Mouse (Mus musculus) T-cell, adult 2 months (primary cell): ENCODE measurements around the gene Nrn1l.

ENCODE experiments used
- DNase-seq: peaks from one replicate; pipeline ENCODE4 v3.0.0; 2022; ENCODE audit warnings: low spot score

Nrn1l gene

DNA sequence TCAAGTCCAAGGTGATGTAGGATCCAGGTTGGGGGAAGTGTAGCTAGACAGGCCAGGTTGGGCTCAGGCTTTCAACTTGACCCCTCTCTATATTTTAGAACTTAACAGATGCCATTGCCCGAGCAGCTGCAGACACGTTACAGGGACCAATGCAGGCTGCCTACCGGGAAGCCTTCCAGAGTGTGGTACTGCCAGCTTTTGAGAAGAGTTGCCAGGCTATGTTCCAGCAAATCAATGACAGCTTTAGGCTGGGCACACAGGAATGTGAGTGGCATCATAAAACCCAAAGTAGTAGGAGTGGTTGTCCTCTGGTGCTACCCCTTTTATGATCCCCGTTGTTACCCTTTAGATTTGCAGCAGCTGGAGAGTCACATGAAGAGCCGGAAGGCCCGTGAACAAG, 2.5 kb upstream of the Nrn1l start:
- DNase-seq: no peak

GRCm38 (mm10) chr8:105892432-105892831, 935 bp upstream of the Nrn1l start:
- peak; percentile 19 for DNase-seq

DNA sequence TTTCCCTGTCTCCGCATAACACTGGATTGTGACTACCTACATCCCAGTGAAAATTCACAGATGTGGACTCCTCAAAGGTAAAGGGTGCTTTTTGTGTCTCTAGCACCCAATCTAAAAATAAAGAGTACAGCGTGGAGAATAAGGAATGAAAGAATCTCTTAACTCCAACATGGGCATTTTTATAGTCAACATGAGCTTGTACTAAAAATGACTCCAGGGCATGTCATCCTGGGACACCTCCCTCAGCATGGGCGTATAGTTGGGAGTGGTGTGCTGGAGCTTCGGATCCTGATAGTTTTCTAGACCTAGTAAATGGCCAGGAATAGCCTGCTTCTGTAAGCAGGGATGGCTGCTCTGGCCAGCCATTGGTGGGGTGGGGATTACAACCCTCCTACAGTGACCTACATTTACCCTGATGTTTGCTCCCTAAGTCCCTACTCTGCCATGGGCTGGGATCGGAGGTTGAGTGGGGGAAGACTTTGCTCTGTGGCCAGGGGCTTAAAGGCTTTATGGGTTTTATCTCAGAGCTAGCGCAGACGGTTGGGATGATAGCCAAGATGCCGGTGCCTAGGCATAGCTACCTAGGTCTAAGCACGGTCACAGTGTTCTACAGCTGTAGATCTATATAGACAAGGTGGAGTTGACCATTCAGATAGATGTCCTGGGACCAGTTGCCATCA, 4.6 kb downstream of the Nrn1l start:
- no peak for DNase-seq

DNA sequence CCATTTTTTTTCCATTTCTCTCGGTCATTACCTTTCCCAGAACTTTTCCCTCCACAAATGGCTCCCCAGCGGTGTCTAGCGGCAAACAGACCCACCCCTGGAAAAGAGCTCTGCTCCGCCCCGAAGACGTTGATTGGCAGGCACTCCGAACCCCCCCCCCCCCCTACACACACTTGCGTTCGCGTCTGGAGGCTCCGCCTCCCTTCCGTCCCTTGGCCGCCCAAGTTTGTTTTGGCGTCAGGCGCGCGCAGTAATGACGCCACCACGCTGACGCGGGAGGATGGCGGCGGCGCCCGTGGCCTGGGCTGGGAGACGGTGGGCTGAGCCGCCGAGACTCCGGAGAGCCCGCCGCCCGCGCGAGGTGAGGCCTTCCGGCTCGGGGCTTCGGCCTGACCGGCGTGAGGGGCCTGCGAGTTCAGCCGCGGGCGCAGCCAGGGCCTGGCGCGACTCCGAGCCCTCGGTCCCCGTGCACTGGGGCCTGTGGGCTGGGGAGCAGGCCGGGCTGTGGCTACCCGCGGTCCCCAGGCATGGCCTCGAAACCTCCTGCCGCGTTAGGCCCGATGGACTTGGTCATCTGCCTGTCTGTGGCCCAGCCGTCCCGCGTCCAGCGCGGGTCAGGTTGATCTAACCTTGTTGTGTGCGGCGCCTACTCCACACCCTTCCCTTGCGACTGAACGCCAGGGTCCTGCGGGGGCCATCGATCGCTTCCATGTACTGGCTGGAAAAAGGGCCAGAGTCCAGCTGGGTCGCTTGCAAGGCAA, 7.0 kb downstream of the Nrn1l start, which contains the start of gene Pskh1:
Gene Pskh1, plus strand, starts transcription at position 262 of the 761 bp plus-strand sequence.
- peak; percentile 93 for DNase-seq

GRCm38 (mm10) chr8:105900941-105901616, 7.7 kb downstream of the Nrn1l start:
- peak; percentile 79 for DNase-seq

DNA sequence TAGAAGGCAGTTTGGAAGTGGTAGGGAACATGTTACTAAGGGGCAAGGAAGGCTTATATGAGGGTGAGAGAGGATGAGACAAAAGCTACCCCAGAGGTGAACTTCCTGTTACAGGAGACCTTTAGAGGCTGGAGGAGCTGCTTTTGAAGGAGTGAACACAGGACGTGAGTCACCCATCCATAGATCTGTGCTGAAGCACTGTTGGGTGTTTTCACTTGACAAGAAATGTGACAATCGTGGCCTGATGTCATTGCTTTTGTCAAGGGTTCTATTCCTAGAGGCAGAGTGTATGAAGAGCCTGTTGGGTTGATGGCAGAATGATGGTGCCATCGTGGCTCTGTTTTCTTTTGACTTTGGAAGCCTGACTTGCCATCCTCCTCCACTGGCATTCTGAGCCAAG, 26.0 kb downstream of the Nrn1l start:
- peak; percentile 48 for DNase-seq

DNA sequence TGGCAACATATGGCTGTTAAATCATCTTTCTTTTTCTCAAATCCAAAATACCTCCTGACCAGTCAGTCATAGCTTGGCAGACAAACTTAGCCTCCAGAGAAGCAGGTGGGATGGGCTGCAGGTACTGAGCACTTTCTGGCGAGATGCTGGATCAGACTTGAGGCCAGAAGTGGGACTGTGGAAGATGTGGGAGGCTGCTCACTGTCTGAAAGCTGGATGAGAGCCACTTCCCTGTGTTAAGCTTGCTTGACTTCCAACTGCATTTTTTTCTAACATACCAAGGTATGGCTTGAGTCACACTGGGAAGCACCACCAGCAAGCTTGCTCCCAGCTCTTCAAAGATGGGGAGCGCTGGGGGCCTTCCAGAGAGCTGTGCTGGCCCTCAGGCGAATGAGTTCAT, 31.8 kb downstream of the Nrn1l start:
- DNase-seq: no peak

- peak; percentile 84 for DNase-seq
These were observed 37.2 kb downstream of the Nrn1l start for GRCm38 (mm10) chr8:105930602-105931001.

DNA sequence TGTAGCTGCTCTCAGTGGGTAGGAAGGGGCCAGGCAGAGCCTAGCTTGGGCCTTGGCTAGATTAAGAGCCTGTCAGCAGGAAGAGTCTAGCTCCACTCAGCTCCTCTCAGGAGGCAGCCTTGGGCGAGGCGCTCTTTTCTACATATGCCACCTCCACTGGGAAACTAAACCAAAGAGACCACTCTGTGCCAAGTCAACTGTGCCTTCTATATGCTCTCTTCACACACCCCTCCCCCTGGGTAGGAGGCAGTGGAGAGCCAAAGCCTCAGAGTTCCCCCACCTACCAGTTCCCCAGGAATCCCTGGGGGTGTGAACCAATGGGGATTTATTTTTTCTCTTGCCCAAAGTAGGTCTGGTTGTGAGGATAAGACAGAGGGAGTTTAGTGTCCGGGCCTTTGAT, 37.9 kb downstream of the Nrn1l start:
- no peak for DNase-seq

- no peak for DNase-seq
These were observed 39.2 kb downstream of the Nrn1l start for GRCm38 (mm10) chr8:105932525-105932924.

DNA sequence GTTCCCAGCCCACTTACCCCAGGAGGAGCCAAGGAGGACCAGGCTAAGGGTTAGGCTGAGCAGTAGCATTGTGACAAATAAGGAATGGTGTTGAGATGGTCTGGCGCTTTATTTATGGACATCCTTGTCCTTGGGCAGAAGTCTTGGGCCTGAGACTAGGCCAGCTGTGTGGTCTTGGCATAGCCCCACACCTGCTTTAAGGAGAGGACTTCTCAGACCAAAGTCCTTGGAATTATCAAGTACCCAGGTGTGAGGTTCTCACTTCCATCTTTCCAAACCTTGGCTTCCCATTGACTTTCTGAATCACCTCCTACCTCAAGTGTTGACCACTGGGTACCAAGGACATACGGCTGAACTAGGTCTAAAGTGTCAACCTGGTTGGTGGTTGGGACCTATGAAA, 40.4 kb downstream of the Nrn1l start, which contains the start of gene Ctrl:
Gene Ctrl, minus strand, starts transcription at position 101 of the 400 bp plus-strand sequence.
- no peak for DNase-seq

GRCm38 (mm10) chr8:105935105-105935504, 41.7 kb downstream of the Nrn1l start:
- no peak for DNase-seq

GRCm38 (mm10) chr8:105935863-105936603, 42.7 kb downstream of the Nrn1l start:
- no peak for DNase-seq

GRCm38 (mm10) chr8:105936866-105937475, 43.6 kb downstream of the Nrn1l start:
- peak; percentile 59 for DNase-seq

GRCm38 (mm10) chr8:105937496-105938305, 44.3 kb downstream of the Nrn1l start:
- DNase-seq: peak; percentile 68

GRCm38 (mm10) chr8:105938306-105938669, 44.9 kb downstream of the Nrn1l start, which contains the start of gene Psmb10:
TSS of gene Psmb10 (minus strand) at chr8:105938444.
- DNase-seq: no peak

DNA sequence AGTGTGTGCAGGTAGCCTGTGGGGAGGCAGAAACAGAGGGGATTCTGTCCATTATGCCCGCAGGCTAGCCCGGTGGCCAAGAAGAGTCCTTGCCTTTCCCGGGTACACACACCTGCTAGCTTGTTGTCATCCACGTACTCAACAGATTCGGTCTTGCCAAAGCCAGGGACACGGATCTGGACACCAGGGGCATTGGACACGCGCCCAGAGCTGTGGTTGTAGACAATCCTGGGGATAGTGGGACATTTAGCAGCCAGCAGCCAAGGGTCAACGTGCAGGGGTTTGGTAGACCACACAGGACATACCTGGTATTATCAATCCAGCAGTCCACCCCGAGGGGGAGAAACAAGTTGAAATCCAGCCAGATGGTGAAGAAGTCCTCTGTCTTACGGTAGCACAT, 48.7 kb downstream of the Nrn1l start:
- DNase-seq: no peak

DNA sequence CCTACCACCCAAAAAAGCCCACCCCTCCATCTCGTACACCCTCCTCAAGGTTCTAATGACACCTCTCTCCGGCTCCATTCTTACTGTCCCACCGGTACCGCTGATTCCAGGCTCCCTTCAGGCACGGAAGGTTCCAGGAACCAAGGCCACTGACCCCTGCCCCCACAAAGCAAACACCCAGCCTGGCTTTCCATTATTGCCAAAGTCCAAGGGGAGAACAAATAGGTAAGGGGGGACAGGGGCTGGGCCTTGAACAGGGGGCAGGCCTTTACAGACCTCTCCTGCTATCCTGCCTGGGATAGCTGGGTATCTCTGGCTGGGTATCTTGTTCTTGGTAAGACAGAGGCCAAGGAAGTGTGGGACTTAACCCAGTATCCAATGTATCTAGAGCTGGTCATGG, 49.2 kb downstream of the Nrn1l start:
- no peak for DNase-seq

GRCm38 (mm10) chr8:105943321-105943739, 50.0 kb downstream of the Nrn1l start, which contains the start of gene Lcat:
TSS of gene Lcat (minus strand) at chr8:105943382.
- DNase-seq: no peak
